Mouse (Mus musculus) megakaryocyte progenitor cell, adult 5-6 weeks (primary cell): Measurements from ENCODE around the gene Gm20683. TPM values are rescaled to one million over a fixed set of nuclear protein-coding genes. Genes with fewer than 3 reads are reported as not detected.
A peak's percentile ranks its signal among the peaks of the same experiment; 100 is the strongest.

Experiments
- ATAC-seq: replicated peaks from 2 replicates; pipeline ENCODE4 v1.8.0; 2016; ENCODE audit warnings: mild to moderate bottlenecking, moderate TSS enrichment, inconsistent platforms; ENCODE audit not compliant: poor library complexity
- total RNA-seq, 2 experiments: library from RNA; stranded (forward) in 1 of 2; stranded (reverse) in 1 of 2; fragments of 157-497, 149-512 nt in 1 of 2; fragments of 200-1000 nt in 1 of 2; gene quantifications; 2 replicates each; pipeline versions ENCODE4 v1.2.3 to v1.2.4; 2015 to 2017

The Gm20683 gene
- total RNA-seq, 2 experiments from 2014 or later = 0.17 to 0.54 TPM

DNA sequence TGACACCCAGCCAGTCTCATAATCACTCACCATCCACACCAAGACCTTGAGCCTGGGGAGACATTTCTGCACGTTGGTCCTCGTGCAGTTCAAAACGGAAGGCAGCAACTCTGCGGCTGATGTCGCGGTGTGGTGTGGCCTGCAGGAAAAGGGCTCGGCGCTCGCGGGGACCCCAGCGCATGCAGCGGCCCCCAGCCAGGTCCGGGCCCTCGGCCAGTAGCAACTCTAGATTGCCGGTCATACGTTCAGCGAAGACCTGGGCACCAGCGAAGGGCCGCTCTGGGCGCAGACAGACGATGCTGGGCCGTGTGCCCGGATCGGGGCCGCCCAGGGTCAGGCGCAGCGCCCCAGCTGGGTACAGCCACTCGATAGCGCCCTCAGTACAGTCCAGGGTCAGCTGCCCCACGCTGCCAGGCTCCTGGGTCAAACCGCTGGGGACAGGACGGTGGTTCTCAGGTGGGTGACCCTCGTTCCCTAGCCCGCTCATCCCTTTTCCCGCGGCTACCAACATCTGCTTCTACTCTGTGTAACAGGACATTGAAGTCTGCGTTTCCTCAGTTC, 45.3 kb downstream of the Gm20683 start:
- no peak for ATAC-seq

DNA sequence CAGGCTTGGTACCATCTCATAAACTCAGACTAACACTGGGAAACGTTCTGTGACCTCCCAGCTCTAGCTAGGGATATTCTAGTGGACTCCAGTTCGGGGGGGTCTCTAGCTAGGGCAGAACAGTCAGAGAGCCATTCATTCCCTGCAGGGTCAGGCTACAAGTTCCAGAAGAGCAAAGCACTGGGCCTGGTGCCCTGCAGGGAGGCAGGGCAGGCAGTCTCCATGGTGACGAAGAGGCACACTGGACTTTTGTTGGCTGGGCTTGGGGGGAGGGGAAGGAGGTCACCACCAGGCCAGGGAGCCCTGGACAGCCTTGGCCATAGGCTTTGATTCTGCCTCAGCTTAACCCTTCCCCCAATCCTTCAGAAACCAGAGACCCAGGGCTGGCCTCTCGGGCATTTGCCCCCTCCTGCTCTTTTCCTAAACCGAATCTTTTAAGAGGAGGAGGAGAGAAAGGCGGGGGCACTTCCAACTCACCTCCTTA, 45.9 kb downstream of the Gm20683 start, which contains the start of gene AC134908.4:
Gene AC134908.4, minus strand, starts transcription at position 51 of the 484 bp plus-strand sequence.
- ATAC-seq = no peak

DNA sequence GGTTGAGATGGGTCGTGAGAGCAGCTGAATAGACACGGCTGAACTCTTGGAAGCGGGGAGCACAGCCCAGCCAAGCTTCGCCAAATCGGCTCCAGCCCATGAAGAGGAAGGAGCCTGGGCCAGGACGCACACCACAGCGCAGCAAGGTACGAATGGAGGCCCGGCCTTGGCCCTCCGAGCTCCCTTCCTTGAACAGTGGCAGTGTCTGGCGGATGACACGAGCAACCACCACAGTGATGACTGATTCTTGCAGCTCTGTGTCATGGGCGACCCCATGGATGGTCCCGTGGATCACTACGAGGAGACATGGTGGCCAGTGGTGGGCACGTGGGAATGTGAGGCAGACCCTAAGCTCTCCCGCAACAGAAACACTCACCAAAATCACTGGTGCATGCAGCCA, 46.6 kb downstream of the Gm20683 start:
- ATAC-seq = no peak

DNA sequence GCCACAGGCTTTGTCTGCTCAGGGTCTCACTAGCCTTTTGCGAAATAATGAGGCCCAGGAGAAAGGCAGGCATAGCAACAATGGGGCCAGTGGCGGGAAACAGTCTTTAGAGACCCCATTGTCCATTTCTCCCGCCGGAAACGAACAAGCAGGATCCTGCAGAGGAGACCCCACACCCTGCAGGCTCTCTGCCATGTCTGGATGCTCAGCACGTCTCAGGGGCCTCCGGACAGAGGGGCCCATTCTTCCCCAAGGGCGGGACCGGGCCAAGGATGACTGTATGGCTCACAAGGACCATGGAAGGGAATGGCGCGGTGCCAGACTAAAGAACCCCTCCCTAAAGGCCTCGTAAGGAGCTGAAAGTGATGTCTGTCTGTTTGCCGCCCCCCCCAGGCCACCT, 47.4 kb downstream of the Gm20683 start:
- no peak for ATAC-seq

DNA sequence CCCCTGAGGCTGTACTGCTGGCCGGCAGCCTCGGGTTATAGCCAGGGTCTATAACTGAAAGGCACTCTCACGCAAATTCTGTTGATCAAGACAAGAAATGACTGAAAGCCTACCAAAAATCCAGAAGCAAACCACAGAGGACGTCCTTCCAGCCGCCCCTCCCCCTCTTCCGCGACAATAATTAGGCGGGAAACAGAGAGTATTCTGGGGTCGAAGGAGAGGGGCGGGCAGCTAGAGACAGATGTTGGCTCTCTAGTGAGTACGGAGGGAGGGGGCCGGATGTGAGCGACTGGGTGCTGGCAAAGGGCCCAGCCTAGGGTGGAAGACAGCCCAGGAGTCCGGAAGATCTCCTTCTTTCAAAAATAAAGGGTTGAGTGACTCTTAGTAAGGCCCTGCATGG, 48.9 kb downstream of the Gm20683 start, which contains the start of gene Fam173a:
Gene Fam173a, minus strand, starts transcription at position 287 of the 400 bp plus-strand sequence.
- peak; percentile 57 for ATAC-seq

DNA sequence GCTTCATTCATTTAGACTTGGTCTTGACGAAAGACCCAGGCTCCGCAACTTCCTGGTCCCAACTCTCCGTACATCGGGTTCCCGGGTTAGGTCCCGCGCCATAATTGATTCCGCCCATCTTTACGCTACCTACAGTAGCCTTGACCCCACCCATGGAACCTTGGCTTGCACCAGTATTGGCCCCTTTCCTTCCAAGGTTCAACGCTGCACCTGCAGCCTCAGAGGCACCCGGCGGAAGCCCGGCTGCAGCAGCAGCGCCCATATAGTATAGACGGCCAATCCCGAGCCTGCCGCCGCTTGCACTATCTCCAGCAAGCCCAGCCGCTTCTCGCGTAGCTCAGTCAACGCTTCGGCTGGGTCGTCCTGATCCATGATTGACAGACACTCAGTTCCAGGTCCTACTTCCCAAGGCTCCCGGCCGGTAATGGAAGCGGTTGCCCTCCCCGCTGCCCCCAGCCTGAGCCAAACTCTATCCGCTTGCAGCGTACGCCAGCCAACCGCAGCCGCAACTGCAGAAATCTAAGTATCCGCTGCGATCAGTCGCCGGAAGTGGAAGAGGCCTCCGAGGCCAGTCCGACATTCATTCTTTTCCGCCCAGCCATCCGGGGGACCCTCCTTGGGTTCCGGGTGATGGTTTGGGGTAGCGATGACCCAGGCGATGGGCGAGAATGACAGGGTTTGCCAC, 49.6 kb downstream of the Gm20683 start:
- ATAC-seq = peak; percentile 65

DNA sequence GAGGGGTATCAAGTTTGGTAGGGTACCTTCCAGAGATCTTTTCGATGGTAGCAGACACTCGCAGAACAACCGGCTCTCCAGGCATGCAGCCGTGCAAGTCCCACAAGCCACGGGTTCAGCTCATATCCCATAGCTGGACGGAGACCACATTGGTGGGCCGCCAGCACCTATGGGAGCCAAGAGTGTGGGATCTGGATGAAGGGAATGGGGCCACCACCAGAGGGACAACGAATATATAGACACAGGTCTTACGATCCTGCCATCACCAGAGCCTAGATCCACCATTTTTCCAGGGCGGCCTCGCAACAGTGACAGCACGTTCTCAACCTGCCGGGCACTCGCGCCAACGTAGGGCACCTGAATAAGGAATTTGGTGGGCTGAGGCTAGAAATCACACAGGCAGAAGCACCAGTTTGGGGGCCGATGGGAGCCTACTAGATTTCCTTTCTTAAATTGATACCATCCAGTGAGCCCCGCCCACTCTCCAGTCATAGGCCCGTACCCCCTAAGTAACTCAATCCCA, 50.2 kb downstream of the Gm20683 start:
- ATAC-seq = no peak

DNA sequence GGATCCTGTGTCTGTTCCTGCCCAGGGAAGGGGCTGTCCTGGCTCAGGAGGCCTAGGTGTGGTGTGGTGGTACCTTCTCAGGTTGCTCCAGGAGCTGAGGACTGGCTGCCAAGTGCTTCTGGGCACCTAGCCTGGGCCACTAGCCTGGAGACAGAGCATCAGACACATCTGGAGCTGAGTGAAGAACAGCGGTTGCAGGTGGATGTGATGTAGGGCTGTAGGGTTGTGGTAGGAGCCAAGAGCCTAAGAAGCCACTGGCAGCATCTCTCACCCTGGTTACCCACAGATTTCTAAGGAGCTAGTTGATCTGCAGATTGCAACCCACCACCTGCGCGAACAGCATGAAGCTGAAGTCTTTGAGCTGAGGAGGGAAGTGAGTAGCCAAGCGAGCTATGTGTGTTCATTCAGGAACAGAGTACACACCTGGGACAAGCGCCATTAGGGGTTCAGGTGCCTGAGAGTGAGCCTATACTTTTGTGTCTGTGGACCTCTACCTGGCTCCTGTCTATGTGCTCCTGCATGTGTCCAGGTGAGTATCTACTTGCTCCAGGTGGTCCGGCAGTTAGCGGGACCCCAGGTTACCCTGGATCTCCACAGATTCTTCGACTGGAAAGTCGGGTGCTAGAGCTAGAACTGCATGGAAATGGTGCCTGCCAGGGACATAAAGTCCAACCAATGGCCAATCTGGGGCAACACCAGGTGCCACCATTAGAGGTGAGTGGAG, 54.6 kb downstream of the Gm20683 start:
- ATAC-seq = no peak

DNA sequence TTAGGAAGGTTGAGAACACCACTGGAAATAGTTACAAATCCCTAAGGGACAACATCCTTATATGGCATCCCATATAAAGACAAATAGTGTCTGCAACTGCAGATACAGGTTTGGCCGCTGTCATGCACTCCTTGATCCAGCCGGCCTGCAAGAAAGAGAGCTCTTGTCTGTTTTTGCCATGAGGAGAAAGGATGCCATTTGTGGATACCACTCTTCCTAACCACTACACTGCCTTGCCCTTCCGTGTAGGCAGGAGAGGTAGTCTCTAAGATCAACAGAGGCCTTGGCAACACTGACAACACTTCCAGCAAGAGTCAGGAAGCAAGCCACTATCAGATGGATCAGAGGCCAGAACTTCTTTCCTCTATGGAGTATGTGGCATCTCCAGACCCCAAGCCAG, 55.3 kb downstream of the Gm20683 start, which contains the start of gene Ccdc78:
Gene Ccdc78, plus strand, starts transcription at position 301 of the 400 bp plus-strand sequence.
- ATAC-seq = no peak

DNA sequence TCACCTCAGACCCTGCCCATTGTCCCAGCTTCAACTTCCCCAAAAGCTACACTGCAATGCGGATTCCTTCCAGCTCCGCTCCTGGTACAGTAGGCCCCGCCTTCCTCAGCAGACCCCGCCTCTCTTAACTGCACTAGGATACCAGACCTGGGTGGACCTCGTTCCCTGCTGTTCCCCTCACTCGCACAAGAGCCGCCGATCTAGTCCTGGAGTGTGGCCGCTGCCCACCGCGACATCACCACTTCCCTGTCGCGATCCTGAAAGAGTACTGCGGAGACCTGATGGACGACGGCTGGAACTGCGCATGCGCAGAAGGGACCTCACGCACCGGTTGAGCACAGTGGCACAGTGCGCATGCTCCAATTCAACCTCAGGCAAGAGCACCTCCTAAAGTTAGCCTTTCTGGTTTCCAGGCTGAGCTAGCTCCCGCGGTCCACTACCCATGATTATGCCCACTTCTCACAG, 56.2 kb downstream of the Gm20683 start, which contains the start of gene Haghl:
Gene Haghl, minus strand, starts transcription at position 393 of the 465 bp plus-strand sequence.
- peak; percentile 87 for ATAC-seq

Other genes with a start within 250 kb of the Gm20683 start
- not detected in 2 replicates for gene Gng13, start 124.6 kb downstream of the Gm20683 start, total RNA-seq (2015)
- 0.34 TPM in 1 of 2 replicates, not detected in the other for gene Gng13, start 124.6 kb downstream of the Gm20683 start, total RNA-seq (2017)
- gene Chtf18, start 114.3 kb downstream of the Gm20683 start, total RNA-seq (2015) = 12.9 and 19.0 TPM in 2 replicates
- 27.0 and 30.2 TPM in 2 replicates for gene Chtf18, start 114.3 kb downstream of the Gm20683 start, total RNA-seq (2017)
- gene Rpusd1, start 114.1 kb downstream of the Gm20683 start, total RNA-seq (2015) = 5.5 and 5.7 TPM in 2 replicates
- 1.6 and 6.0 TPM in 2 replicates for gene Rpusd1, start 114.1 kb downstream of the Gm20683 start, total RNA-seq (2017)
- gene Mslnl, start 105.7 kb downstream of the Gm20683 start, total RNA-seq (2015) = not detected in 2 replicates
- not detected in 2 replicates for gene Mslnl, start 105.7 kb downstream of the Gm20683 start, total RNA-seq (2017)
- gene Msln, start 87.4 kb downstream of the Gm20683 start, total RNA-seq (2015) = 0.46 TPM in 1 of 2 replicates, not detected in the other
- gene Msln, start 87.4 kb downstream of the Gm20683 start, total RNA-seq (2017) = not detected in 2 replicates
- gene Narfl, start 68.0 kb downstream of the Gm20683 start, total RNA-seq (2015) = 12.3 and 16.2 TPM in 2 replicates
- gene Narfl, start 68.0 kb downstream of the Gm20683 start, total RNA-seq (2017) = 24.5 and 31.5 TPM in 2 replicates
- 10.9 and 13.4 TPM in 2 replicates for gene Haghl, start 56.1 kb downstream of the Gm20683 start, total RNA-seq (2015)
- gene Haghl, start 56.1 kb downstream of the Gm20683 start, total RNA-seq (2017) = 15.2 and 18.8 TPM in 2 replicates
- 0.05 TPM in 1 of 2 replicates, not detected in the other for gene Ccdc78, start 55.2 kb downstream of the Gm20683 start, total RNA-seq (2015)
- 0.20 and 0.21 TPM in 2 replicates for gene Ccdc78, start 55.2 kb downstream of the Gm20683 start, total RNA-seq (2017)
- 113 and 126 TPM in 2 replicates for gene Fam173a, start 48.9 kb downstream of the Gm20683 start, total RNA-seq (2015)
- 29.3 and 38.2 TPM in 2 replicates for gene Fam173a, start 48.9 kb downstream of the Gm20683 start, total RNA-seq (2017)
- gene AC134908.4, start 46.1 kb downstream of the Gm20683 start, total RNA-seq (2015) = 1.8 TPM in 1 of 2 replicates, not detected in the other
- gene AC134908.4, start 46.1 kb downstream of the Gm20683 start, total RNA-seq (2017) = not detected in 2 replicates
- 4.5 and 9.7 TPM in 2 replicates for gene Metrn, start 44.6 kb downstream of the Gm20683 start, total RNA-seq (2015)
- gene Metrn, start 44.6 kb downstream of the Gm20683 start, total RNA-seq (2017) = 26.8 and 29.5 TPM in 2 replicates
- not detected in 2 replicates for gene Fbxl16, start 32.7 kb downstream of the Gm20683 start, total RNA-seq (2015)
- gene Fbxl16, start 32.7 kb downstream of the Gm20683 start, total RNA-seq (2017) = not detected in 2 replicates
- 10.0 and 10.1 TPM in 2 replicates for gene Wdr24, start 18.1 kb downstream of the Gm20683 start, total RNA-seq (2015)
- gene Wdr24, start 18.1 kb downstream of the Gm20683 start, total RNA-seq (2017) = 16.1 and 18.0 TPM in 2 replicates
- gene Jmjd8, start 12.9 kb downstream of the Gm20683 start, total RNA-seq (2015) = 12.0 and 15.6 TPM in 2 replicates
- gene Jmjd8, start 12.9 kb downstream of the Gm20683 start, total RNA-seq (2017) = 19.5 and 22.8 TPM in 2 replicates
- 66.5 and 73.4 TPM in 2 replicates for gene Stub1, start 8.4 kb downstream of the Gm20683 start, total RNA-seq (2015)
- gene Stub1, start 8.4 kb downstream of the Gm20683 start, total RNA-seq (2017) = 99.5 and 106 TPM in 2 replicates
- 1.0 and 1.1 TPM in 2 replicates for gene Rhbdl1, start 4.5 kb downstream of the Gm20683 start, total RNA-seq (2015)
- 2.5 TPM in 1 of 2 replicates, not detected in the other for gene Rhbdl1, start 4.5 kb downstream of the Gm20683 start, total RNA-seq (2017)
- gene Rhot2, start 3.1 kb upstream of the Gm20683 start, total RNA-seq (2015) = 15.1 and 17.0 TPM in 2 replicates
- gene Rhot2, start 3.1 kb upstream of the Gm20683 start, total RNA-seq (2017) = 18.0 and 19.7 TPM in 2 replicates
- 29.5 and 37.9 TPM in 2 replicates for gene Wdr90, start 19.7 kb upstream of the Gm20683 start, total RNA-seq (2015)
- gene Wdr90, start 19.7 kb upstream of the Gm20683 start, total RNA-seq (2017) = 17.4 and 17.6 TPM in 2 replicates
- 41.0 and 42.2 TPM in 2 replicates for gene Mcrip2, start 27.0 kb upstream of the Gm20683 start, total RNA-seq (2015)
- gene Mcrip2, start 27.0 kb upstream of the Gm20683 start, total RNA-seq (2017) = 8.6 and 19.7 TPM in 2 replicates
- 34.3 and 39.1 TPM in 2 replicates for gene Mettl26, start 33.3 kb upstream of the Gm20683 start, total RNA-seq (2015)
- 15.4 and 22.3 TPM in 2 replicates for gene Mettl26, start 33.3 kb upstream of the Gm20683 start, total RNA-seq (2017)
- gene Wfikkn1, start 39.1 kb upstream of the Gm20683 start, total RNA-seq (2015) = 0.37 and 1.1 TPM in 2 replicates
- 0.12 and 0.54 TPM in 2 replicates for gene Wfikkn1, start 39.1 kb upstream of the Gm20683 start, total RNA-seq (2017)
- 7.9 and 8.5 TPM in 2 replicates for gene Rab40c, start 78.0 kb upstream of the Gm20683 start, total RNA-seq (2015)
- gene Rab40c, start 78.0 kb upstream of the Gm20683 start, total RNA-seq (2017) = 10.4 and 12.0 TPM in 2 replicates
- gene Pigq, start 103.2 kb upstream of the Gm20683 start, total RNA-seq (2015) = 53.3 and 56.3 TPM in 2 replicates
- gene Pigq, start 103.2 kb upstream of the Gm20683 start, total RNA-seq (2017) = 41.6 and 41.8 TPM in 2 replicates
- gene Nhlrc4, start 103.2 kb upstream of the Gm20683 start, total RNA-seq (2015) = not detected in 2 replicates
- not detected in 2 replicates for gene Nhlrc4, start 103.2 kb upstream of the Gm20683 start, total RNA-seq (2017)
- not detected in 2 replicates for gene A930017K11Rik, start 110.8 kb upstream of the Gm20683 start, total RNA-seq (2015)
- not detected in 2 replicates for gene A930017K11Rik, start 110.8 kb upstream of the Gm20683 start, total RNA-seq (2017)
- 8.6 and 11.2 TPM in 2 replicates for gene Capn15, start 144.0 kb upstream of the Gm20683 start, total RNA-seq (2015)
- 2.4 and 3.3 TPM in 2 replicates for gene Capn15, start 144.0 kb upstream of the Gm20683 start, total RNA-seq (2017)
- gene Rab11fip3, start 227.8 kb upstream of the Gm20683 start, total RNA-seq (2015) = 0.69 and 1.6 TPM in 2 replicates
- 0.83 and 1.9 TPM in 2 replicates for gene Rab11fip3, start 227.8 kb upstream of the Gm20683 start, total RNA-seq (2017)
- gene Decr2, start 248.6 kb upstream of the Gm20683 start, total RNA-seq (2015) = 2.9 and 5.3 TPM in 2 replicates
- 10.1 and 11.7 TPM in 2 replicates for gene Decr2, start 248.6 kb upstream of the Gm20683 start, total RNA-seq (2017)